Mouse (Mus musculus): ENCODE data around the gene Hs2st1. TPM values are rescaled to one million over a fixed set of nuclear protein-coding genes. Genes with fewer than 3 reads are reported as not detected.
"Not testable (repeated sequence)": the region's sequence is repeated elsewhere in the genome, so short reads cannot be mapped to it uniquely, and the experiment has no call there.

Hs2st1 gene
- 10 to 100 TPM; 57.2 to 65.1 TPM for total RNA-seq (2021)
- long read RNA-seq, experiment 1, full-length matches to known transcripts = 76 of 108 reads
- long read RNA-seq, experiment 1, partial matches to known transcripts = 2 of 108 reads
- long read RNA-seq, experiment 1, other reads (novel, unspliced or antisense) = 30 of 108 reads
- long read RNA-seq, experiment 2, full-length matches to known transcripts = 81 of 114 reads
- long read RNA-seq, experiment 2, partial matches to known transcripts = 12 of 114 reads
- long read RNA-seq, experiment 2, other reads (novel, unspliced or antisense) = 21 of 114 reads

DNA sequence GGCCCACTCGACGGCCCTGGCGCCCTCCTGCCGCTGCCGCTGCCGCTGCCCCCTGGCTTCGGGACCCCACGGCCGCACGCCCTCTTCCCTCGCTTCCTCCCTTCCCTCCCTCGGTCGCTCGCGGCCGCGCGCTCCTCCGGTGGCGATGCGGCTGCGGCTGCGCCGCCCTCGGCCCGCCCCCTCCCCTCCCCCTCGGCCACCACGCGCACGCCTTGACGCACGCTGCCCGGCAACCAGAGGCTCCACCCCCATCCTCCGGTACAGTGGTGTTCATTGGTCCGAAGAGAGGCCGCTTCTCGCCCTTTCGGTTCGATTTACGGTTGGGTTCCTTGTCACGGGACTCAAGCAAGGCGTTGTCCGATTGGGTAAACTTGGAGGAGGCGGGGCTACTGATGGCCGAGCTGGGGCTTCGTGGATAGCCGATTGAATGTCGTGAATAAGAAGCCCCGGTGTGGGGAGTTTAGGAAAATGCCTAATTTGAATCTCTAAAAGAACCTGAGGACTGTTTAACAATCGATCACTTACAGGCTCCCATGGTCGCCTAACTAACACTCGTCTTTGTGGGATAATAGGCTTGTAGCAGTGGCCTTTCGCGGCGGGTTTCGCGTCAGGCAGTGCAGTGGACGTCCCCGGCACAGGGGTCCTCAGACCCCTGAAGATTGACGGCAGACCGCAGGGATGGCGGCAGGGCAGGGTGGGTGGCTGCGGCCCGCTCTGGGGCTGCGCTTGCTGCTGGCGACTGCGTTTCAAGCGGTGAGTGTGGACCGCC, at the start of gene Hs2st1, which contains the start of gene Selenof:
Gene Hs2st1, minus strand, starts transcription at position 135 of the 769 bp plus-strand sequence.
Gene Selenof, plus strand, starts transcription at position 258 of the 769 bp plus-strand sequence.
- DNase-seq (ENCODE audit: low spot score in 2 of 2) = peak; percentile 98 to 100
- intact Hi-C loops (cut with DNase I) = no loop called here

DNA sequence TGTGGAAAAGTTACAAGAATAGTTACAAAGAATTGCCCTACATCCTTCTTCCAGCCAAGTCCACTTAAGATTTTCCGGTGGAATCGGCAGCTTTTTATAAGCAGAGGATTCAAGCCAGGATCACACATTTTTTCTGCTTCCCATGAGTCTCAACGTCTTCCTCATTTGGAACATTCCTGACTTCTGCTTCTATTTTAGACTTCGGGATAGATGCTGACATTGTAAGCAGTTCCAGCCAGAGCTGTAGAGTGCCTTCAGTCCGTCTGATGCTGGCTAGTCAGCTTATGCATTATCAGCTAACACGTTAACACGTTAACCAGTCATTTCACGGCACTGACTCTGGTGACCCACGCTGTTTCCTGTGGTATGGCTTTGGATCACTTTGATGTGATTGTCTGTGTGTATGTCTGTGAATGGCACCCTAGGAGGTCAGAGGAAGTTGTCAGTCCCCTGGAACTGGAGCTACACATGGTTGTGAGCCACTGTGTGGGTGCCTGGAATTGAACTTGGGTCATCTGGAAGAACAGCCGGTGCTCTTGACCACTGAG, 47.7 kb upstream of the Hs2st1 start:
- intact Hi-C loops (cut with DNase I) = loop anchor here (1.0 to 5.0 kb wide), 3 partner anchors 50 to 164 kb away; no protein-coding TSS in a partner anchor
- DNase-seq (ENCODE audit: low spot score in 2 of 2) = no peak

DNA sequence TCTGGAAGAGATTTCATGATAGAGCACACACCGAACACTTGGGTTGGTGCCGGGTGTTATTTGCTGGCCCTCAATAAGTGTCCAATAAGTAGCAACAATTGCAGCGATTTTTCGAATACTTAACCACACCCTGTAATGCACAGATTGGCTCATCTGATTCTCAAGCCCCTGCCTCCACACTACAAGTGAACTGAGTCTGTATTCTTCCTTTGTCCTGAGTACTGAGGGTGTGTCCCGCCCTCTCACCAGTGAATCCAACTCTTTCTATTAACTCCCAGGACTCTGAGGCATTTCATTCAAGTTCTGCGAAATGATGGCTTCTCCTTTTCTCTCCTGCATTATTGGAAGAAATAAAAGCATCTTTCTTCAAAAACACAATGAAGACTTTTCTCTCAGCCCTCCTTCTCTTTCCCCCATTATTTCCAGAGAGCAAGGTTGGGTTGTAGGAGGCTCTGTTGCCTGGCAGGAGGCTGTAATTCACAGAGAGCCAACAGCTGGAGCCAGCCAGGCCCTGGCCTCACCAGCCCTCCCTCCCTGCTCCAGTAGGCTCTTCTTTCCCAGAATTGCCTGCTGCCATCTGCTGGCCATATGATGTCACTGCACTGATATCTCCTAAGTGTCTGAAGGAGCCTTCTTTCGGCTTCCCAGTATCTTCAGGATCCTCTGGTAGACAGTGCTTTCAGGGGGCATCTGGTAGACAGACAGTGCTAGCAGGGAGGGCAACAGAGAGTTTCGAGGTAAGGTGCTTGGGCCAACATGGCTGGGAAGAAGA, 46.9 kb upstream of the Hs2st1 start:
- intact Hi-C loops (cut with DNase I) = loop anchor here (1.0 to 5.0 kb wide), 3 partner anchors 50 to 164 kb away; no protein-coding TSS in a partner anchor
- DNase-seq (ENCODE audit: low spot score in 2 of 2) = peak; percentile 85 to 91

DNA sequence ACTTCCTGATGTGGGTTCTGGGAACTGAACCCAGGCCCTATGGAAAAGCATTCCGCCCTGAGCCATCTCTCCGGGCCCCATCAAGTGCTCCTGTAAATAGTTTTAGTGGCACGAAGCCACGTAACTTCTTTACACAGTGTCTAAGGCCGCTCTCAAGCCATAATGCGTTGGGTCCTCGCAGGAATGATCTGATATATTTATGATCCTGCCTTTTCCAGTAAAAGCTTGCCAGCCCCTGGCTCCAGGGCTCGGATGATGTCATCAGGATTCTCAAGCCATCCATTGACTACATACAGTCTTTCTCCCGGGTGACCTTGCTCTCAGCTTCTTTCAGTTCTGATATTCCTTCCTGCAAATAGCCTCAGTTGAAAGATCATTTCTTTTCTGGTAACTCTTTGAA, 45.5 kb upstream of the Hs2st1 start:
- no peak for DNase-seq (ENCODE audit: low spot score in 2 of 2)
- intact Hi-C loops (cut with DNase I) = loop anchor here (5.0 kb wide), 2 partner anchors 48 to 83 kb away; no protein-coding TSS in a partner anchor

DNA sequence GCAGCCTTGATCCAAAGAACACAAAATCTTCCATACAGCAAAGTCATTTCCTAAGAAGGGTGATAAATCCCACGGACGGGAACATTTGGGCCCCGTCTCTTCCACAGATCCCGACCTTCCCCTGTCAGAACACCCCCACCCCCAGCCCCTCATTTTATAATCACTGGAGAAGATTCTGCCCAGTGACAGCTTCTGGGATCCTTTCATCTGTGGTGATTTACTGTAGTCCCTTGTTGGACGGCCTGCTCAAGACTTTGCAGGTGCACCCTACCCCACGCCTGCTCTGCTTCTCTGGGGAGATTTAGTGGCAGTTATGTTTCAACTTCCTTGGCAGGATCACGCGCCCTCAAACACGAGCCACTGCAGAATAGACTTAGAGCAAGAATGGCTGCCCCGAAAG, 44.7 kb upstream of the Hs2st1 start:
- intact Hi-C loops (cut with DNase I) = loop anchor here (5.0 kb wide), 2 partner anchors 47 to 82 kb away; no protein-coding TSS in a partner anchor

DNA sequence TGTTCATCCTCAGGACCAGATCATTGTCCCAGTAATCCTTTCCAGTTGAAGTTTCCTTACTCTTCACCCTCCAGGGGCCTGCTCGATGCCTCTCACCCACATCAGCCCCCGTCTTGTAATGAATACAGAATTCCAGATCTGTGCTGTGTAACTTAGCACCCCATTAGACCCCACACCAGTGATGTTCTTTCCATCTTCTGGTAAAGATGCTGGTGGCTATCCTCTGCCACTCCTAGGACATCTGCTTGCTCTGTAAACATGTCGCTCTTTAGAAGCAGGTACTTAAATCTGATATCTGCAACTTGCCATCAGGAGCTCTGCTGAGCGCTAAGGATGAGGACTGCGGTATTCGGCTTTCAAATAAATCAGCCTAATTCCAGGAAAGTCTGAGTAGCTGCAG, 44.3 kb upstream of the Hs2st1 start:
- intact Hi-C loops (cut with DNase I) = no loop called here
- no peak for DNase-seq (ENCODE audit: low spot score in 2 of 2)

More for the DNA sequence above, 44.7 kb upstream of the Hs2st1 start:
- DNase-seq (ENCODE audit: low spot score in 2 of 2) = no peak

DNA sequence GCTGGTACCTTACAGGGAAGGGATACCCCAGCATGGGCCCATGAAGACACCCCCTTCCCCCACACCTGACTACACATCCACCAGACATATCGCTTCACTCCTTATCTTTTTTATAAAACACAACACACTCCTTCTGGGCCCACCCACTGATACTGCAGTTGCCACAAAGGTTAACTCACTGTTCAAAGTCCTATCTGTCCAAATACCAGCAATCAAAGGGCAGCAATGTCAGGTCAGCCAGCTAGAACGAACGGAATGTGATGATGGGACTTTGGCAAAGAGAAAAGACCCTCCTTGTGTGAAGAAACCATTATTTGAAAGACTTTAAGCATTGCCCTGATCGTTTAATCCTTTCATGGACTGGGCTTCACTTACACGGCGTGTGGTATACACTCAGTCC, 42.4 kb upstream of the Hs2st1 start:
- intact Hi-C loops (cut with DNase I) = no loop called here

DNA sequence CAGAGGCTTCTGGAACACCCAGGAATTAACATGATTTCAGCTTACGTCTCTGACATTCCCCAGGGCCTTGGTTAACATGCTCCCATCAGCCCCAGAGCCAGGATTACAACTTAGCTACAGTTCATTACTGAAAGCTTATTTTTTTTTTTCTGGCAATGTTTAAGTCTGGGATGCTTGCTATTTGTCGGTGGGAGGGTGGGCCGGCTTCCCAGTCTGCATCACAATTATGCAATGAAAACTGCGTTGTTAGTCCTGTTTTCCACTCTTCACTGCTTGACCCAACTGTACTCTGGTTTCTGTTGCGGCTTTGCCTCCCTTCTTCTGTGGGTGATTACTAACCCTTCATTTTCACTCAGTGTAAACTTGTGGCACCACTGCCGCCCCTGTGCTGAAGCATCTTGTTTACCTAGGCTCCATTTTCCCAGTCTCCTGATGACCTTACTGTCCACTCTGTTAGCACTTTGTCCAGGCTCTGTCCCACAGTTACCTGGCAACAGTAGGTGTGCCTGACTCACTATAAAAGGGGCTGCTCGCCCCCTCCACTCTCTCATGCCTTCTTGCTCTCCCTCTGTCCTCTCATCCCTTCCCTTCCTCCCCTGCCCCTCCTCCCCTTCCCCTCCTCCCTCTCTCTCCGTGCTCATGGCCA, 41.8 kb upstream of the Hs2st1 start:
- intact Hi-C loops (cut with DNase I) = no loop called here
- no peak for DNase-seq (ENCODE audit: low spot score in 2 of 2)

More for the DNA sequence above, 42.4 kb upstream of the Hs2st1 start:
- no peak for DNase-seq (ENCODE audit: low spot score in 2 of 2)

DNA sequence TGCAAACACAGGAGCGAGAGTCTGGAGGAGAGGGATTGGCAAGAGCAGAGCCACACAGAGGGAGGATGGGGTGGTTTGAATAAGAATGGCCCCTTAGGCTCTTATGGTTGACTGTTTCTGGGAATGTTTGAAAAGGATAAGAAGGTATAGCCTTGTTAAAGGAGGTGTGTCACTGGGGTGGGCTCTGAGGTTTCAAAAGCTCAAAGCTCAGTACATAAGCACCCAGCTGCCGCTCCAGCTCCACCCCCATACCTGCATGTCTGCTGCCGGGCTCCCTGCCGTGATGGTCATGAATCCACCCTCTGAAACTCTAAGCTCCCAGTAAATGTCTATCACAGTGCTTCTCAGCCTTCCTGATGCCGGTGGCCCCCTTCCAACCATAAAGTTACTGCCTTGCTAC, 40.8 kb upstream of the Hs2st1 start:
- DNase-seq (ENCODE audit: low spot score in 2 of 2) = no peak
- intact Hi-C loops (cut with DNase I) = no loop called here

DNA sequence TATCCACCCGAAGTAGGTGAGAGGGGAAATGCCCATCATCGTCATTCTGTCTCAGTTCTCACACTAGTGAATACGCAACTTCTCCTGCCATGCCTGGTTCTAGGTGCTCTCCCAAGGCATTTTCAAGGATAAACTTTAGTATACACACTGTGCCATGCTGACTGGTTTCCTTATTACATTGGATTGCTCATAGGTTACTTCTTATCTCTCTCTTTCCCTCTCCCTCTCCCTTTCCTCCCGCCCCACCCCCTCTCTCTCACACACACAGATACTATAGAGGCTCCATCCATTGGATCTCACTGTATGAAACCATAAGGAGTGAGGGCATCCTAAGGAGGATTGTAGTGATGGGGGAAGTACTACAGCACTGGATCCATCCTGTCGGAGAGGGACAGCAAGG, 38.1 kb upstream of the Hs2st1 start:
- intact Hi-C loops (cut with DNase I) = no loop called here
- no peak for DNase-seq (ENCODE audit: low spot score in 2 of 2)

DNA sequence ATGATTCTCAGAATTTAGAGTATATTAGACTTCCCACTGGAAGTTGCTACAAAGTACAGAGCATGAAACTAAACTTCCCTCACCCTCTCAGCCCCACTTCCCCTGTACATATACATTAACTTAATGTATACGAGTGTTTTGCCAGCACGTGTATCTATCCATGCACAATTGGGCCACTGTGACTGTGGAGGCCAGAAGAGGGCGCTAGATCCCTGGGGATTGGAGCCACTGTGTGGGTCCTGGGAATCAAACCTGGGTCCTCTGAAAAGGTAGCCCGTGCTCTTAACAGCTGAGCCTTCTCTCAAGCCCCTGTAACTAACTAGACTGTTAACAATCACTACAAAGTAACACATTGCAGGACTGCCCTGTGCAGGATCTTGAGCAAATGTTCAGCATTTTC, 36.5 kb upstream of the Hs2st1 start:
- no peak for DNase-seq (ENCODE audit: low spot score in 2 of 2)
- intact Hi-C loops (cut with DNase I) = no loop called here

DNA sequence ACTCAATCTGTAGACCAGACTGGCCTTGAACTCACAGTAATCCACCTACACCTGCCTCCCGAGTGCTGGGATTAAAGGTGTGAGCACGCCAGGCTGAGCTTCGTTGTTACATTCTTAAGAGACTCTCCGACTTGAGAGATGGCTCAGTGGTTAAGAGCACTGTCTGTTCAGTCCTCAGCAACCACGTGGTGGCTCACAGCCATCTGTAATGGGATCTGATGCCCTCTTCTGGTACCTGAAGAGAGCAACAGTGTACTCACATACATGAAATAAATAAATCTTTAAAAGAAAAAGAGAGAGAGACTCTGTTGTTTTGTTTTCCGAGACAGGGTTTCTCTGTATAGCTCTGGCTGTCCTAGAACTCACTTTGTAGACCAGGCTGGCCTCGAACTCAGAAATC, 35.8 kb upstream of the Hs2st1 start:
- DNase-seq (ENCODE audit: low spot score in 2 of 2); intact Hi-C loops (cut with DNase I): not testable (repeated sequence)

DNA sequence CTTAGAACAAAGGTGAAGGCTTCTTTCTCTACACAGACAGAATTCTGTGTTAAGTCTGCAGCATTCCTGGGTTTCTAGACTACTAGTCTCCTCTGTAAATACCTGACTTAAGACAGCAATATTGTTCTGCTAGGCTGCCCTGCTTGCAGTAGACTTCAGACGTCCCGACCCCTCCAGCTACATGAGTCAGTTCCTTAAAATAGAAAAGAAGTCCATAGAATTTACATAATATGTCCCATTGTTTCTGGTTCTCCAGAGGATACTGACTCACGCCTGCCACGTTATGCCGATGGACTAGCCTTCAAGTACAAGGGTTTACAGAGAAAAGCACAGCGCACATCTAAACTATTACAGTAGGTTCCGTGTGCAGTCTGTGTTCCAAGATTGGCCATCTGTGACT, 34.2 kb upstream of the Hs2st1 start:
- intact Hi-C loops (cut with DNase I) = no loop called here
- no peak for DNase-seq (ENCODE audit: low spot score in 2 of 2)

DNA sequence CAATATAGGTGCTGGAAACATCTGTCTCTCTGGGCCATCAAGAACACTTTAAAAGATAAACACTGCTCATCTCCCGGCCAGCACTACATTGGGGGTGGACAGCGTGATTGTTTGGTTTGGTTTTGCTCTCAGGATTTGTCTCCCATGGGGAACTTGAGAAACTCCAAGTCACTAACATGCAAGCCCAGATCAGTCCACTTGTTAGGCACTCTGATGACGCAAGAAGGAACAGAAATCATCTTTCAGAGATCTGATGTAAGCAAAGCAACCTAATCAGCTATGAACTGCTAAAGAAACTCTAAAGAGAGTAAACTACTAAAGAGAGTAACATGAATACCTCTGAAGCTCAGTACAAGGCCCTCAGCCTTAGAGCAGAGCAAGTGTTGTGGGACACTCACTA, 33.6 kb upstream of the Hs2st1 start:
- no peak for DNase-seq (ENCODE audit: low spot score in 2 of 2)
- intact Hi-C loops (cut with DNase I) = no loop called here

DNA sequence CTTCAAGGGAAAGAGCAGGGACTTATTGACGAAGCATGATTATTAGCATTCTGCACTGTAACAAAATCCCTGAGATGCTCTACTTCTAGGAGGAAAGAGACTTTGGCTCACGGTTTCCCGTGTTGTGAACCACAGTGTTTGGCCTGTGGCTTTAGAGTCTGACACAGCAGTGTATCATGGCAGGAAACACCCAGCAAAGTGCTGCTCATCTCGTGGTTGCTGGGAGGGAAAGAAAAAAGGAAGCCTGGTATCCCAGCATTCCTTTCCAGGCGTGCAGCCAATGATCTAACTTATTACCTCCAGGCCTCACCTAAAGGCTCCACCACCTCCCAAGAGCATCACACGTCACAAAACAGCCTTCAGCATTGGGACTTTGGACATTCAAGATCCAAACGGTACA, 32.8 kb upstream of the Hs2st1 start:
- intact Hi-C loops (cut with DNase I) = no loop called here

DNA sequence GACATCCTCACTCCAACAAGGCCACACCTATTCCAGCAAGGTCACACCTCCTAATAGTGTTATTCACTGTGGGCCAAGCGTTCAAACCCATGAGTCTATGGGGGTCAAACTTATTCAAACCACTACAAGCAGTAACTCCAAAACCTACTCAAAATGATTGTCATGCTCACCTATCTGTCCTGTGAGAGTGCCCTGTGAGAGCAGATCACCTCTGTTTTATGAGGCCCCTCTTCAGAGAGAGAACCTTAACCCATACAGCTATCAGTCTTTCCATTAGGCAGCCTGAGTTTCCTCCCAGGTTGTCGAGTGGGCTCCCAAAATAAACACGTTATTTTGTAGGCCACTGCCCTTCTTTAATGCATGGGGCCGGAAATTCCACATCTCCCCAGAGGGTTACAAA, 32.4 kb upstream of the Hs2st1 start:
- DNase-seq (ENCODE audit: low spot score in 2 of 2) = no peak
- intact Hi-C loops (cut with DNase I) = no loop called here

More for the DNA sequence above, 32.8 kb upstream of the Hs2st1 start:
- DNase-seq (ENCODE audit: low spot score in 2 of 2) = no peak

DNA sequence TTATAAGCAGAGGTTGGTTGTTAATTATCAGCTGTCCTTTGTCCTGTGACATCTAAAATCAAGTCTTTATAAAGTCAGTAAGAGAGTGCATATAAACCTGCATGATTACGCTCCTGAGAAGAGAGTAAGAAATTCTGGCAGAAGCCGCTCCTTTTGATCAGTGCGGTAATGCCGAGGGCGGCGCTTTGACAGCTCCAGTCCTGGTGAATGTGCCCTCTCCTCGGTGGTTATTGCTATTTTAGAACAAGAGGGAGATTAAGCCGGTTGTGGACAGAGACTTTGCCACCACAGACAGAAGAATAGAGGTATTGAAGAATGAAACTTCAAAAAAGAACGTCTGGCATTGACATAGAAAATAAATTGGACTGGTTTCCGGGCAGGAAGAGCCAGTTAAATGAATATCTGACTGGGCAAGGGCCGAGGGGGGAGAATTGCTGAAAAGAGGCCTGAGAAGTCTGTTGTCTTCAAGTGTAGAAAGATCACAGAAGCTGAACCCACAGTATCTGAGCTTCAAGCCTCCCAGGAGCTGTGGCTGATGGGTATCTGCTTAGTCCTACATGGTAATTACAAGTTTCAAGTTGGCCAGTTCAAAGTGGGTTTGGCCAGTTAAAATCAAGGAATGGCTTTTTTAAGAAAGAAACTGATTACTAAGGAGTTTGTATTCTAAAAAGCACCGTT, 27.9 kb upstream of the Hs2st1 start:
- DNase-seq (ENCODE audit: low spot score in 2 of 2) = no peak
- intact Hi-C loops (cut with DNase I) = no loop called here

DNA sequence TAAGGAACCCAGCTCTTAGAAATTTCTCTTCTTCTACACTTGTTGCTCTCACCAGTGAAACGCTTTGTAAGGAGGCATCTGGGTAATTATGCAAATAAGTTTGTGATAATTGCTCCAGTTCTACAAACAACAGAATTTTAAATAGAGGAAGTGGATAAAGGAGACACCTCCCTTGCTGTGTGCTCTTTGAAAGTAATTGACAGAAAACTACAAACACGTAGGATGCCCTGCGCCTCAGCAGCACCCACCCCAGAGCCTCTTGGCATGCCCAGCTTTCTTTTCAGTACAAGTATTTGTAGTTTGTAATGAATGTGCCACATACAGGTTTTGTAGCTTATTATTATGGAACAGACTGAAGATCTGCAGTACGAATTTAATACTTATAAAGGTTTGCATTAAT, 27.1 kb upstream of the Hs2st1 start:
- DNase-seq (ENCODE audit: low spot score in 2 of 2) = no peak
- intact Hi-C loops (cut with DNase I) = no loop called here
